Mouse (Mus musculus) embryonic facial prominence, embryonic 14.5 days (tissue): ENCODE measurements around the gene Ffar4. TPM values are rescaled to one million over a fixed set of nuclear protein-coding genes. Genes with fewer than 3 reads are reported as not detected.

Source experiments
- ATAC-seq: fragments of 200-750 bp; cut with Nextera tagmentation; 2 replicates; pipeline ENCODE4 v1.8.0; 2017; ENCODE audit warnings: low read depth, moderate number of reproducible peaks, moderate TSS enrichment
- DNase-seq: peaks from one replicate; pipeline ENCODE4 v3.0.0-alpha.2; 2015; ENCODE audit warnings: low spot score
- H3K27ac ChIP-seq: fragments of 300-500 bp; sonication (generic); replicated peaks from 2 replicates; pipeline ENCODE4 v1.5.1; 2014; ENCODE audit warnings: low read depth, mild to moderate bottlenecking, low read length, moderate library complexity
- H3K27me3 ChIP-seq: fragments of 300-500 bp; sonication (generic); replicated peaks from 2 replicates; pipeline ENCODE4 v1.6.1; 2014; ENCODE audit warnings: low read length; ENCODE audit not compliant: control insufficient read depth, insufficient read depth
- H3K36me3 ChIP-seq: fragments of 300-500 bp; sonication (generic); 2 replicates; pipeline ENCODE4 v1.6.1; 2014; ENCODE audit warnings: low read length, mixed read lengths; ENCODE audit not compliant: control insufficient read depth, insufficient read depth
- H3K4me1 ChIP-seq: fragments of 300-500 bp; sonication (generic); 2 replicates; pipeline ENCODE4 v1.6.1; 2014; ENCODE audit warnings: antibody characterized with exemption, low read length; ENCODE audit not compliant: control insufficient read depth, insufficient read depth
- H3K4me2 ChIP-seq: fragments of 300-500 bp; sonication (generic); 2 replicates; pipeline ENCODE4 v1.6.1; 2014; ENCODE audit warnings: low read depth, mild to moderate bottlenecking, low read length, moderate library complexity, mixed read lengths
- H3K4me3 ChIP-seq: fragments of 300-500 bp; sonication (generic); 2 replicates; pipeline ENCODE4 v1.5.1; 2014; ENCODE audit warnings: low read depth, mild to moderate bottlenecking, low read length
- H3K9ac ChIP-seq: fragments of 300-500 bp; sonication (generic); 2 replicates; pipeline ENCODE4 v1.6.1; 2014; ENCODE audit warnings: low read depth, mild to moderate bottlenecking, low read length, moderate library complexity, mixed read lengths
- H3K9me3 ChIP-seq: fragments of 300-500 bp; sonication (generic); 2 replicates; pipeline ENCODE4 v1.6.1; 2016; ENCODE audit warnings: low read length; ENCODE audit not compliant: control insufficient read depth
- WGBS: fragments of 180-500 bp; shearing (Covaris S2); extraction: QIAGEN DNeasy Blood & Tissue Kit; methylation state at CpG from one replicate; pipeline ENCODE4 v1.1.7; 2014; 5-methylcytosine and 5-hydroxymethylcytosine counted together
- polyA plus RNA-seq: library from polyadenylated mRNA; unstranded; fragments of >200 nt; fragmentation: Nextera tagmentation; extraction: Ambion mirVana; gene quantifications from 2 replicates; pipeline ENCODE4 v1.2.1, GENCODE M21; 2014

The Ffar4 gene
- polyA plus RNA-seq, 1 experiment from 2014 or later = 0.56 TPM

DNA sequence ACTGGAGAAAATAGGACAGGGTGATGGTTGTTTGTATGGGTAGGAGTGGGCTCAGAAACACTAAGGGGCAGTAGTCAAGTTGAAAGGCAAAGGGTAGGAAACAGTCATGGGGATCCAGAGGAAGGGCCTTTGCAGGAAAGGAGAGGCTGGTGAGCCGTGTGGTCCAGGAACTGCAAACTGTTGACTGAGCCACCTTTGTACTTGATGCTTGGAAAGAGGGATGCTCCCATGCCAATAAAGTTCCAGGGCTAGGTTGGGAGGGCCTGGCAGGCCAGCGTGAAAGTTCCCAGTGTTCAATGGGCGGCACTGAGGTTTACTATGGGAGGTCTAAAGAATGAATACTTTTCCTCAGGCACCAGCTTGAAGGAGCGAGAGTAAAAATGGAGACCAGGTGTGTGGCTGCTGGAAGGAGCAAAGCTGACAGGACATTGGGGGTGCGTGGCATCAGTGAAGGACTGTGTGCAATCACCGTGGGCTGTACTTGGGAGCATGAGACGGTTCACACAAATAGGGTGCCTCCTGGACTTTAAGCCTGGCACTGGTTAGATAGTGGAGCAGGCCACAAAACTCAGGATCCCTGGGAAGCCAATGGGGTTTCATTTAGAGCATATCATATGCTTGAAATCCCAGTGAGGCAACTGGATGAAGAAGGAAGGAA is 18.1 kb downstream of the Ffar4 start:
- Histone ChIP-seq H3K9me3 (no peaks in the 10 kb centered on the region), H3K27ac (no peak overlapping the region), H3K4me2 (no peak overlapping the region), H3K4me3 (no peak overlapping the region), H3K36me3 (no peaks in the 10 kb centered on the region), H3K9ac (no peak overlapping the region), H3K4me1 (no peaks in the 10 kb centered on the region), H3K27me3 (no peaks in the 10 kb centered on the region)
- 92% methylated on average over 7 of the region's 7 CpGs for WGBS
- DNase-seq (no peak), ATAC-seq (no peak)

DNA sequence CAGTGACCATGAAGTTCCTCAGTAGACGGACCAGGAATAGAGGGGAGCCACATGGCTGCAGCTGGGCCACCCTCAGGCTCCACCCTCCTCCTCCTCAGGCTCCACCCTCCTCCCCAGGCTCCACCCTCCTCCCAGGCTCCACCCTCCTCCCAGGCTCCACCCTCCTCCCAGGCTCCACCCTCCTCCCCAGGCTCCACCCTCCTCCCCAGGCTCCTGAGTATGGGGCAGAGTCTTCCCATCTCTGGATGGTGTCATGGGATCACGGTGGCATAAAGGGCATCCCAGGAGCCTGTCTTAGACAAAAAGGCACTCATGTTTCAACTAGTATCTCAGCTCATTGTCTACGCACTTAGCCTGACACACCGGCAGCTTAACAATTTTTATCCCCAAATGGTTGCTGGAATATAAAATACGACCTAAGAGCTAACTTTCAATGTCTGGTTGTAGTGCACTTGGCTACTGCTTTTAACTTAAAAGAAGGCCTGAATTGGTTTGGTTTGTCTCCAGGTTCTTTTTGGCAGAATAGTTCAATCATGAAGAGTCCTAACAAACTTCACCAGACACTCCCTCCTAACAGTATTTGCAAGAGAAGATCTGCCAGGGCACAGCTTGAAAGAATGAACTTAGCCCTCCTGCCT is 23.4 kb downstream of the Ffar4 start:
- Histone ChIP-seq H3K4me1 (no peaks in the 10 kb centered on the region), H3K4me2 (no peak overlapping the region), H3K27me3 (peaks cover 25% of the 10 kb centered on the region), H3K36me3 (no peaks in the 10 kb centered on the region), H3K27ac (no peak overlapping the region), H3K9ac (no peak overlapping the region), H3K9me3 (no peaks in the 10 kb centered on the region), H3K4me3 (no peak overlapping the region)
- 83% methylated on average over 5 of the region's 5 CpGs for WGBS
- ATAC-seq (no peak), DNase-seq (no peak)

DNA sequence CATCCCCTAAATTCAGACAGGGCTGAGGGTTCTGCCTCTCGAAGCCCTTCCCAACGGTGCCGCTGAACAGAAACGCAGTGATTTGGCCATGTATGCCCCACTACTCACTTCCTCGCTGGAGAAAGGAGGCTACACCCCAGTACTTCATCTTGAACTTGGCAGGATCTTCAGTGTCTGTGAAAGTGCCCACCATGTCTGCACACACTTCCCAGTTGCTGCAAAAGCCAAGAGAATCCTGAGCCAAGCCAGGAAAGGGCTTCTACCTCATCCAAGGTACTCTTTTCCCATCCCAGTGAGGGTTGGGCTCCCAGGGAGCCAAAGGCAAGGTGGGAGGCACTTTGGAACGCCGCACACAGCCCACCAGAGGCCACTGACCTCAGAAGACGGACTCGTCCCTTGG is 27.1 kb downstream of the Ffar4 start:
- H3K27me3 ChIP-seq = peaks cover 25% of the 10 kb centered on the region
- H3K4me2 ChIP-seq = peak overlapping the region; percentile 91
- H3K27ac ChIP-seq = no peak overlapping the region
- 30% methylated on average over 9 of the region's 9 CpGs for WGBS
- H3K4me1 ChIP-seq = no peaks in the 10 kb centered on the region
- ATAC-seq (no peak; the same call in 1 of the 2 replicates), DNase-seq (no peak)
- no peaks in the 10 kb centered on the region for H3K9me3 ChIP-seq
- no peaks in the 10 kb centered on the region for H3K36me3 ChIP-seq
- no peak overlapping the region for H3K9ac ChIP-seq
- peak overlapping the region; percentile 57 for H3K4me3 ChIP-seq

DNA sequence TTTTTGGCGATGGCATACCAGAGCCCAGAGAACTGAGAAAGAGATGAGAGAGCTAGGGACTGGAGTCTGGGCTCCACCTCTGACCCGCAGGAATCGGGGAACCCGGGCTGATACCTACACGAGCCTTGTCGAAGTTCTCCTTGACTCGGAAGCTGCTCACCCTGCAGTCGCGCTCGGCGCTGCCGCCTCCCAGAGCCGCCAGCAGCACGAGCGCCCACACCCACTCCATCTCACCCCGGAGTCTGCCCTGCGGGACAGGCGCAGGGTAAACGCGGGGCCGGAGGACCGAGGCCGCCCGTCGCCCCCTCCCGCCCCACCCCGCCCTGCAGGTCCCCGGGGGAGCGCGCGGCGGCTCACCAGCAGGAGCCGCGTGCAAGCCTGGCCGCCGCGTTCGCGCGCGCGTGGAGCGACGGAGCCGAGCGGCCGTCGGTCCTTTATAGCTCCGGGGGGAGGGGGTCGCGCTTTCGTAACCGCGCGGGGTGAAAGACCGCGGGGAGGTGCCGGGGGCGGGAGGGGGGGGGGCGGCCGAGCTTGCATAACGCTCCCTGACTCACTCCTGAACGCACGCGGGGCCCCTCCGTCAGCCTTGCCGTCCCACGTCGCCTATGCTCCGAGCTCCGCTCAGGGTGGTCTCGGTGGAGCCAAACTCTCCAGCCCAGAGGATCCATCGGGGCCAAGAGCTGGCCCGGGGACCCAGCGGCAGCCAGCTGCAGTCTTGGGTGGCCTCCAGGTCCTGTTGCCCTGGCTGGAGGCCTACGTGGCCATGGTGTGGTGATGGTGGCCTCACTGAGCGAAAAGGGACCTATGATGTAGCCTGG is 27.7 kb downstream of the Ffar4 start:
- Histone ChIP-seq H3K4me2 (peak overlapping the region; percentile 91), H3K27me3 (peaks cover 25% of the 10 kb centered on the region), H3K9ac (peak overlapping the region; percentile 57), H3K4me1 (no peaks in the 10 kb centered on the region), H3K9me3 (no peaks in the 10 kb centered on the region), H3K36me3 (no peaks in the 10 kb centered on the region), H3K4me3 (peak overlapping the region; percentile 57), H3K27ac (no peak overlapping the region)
- under 1% methylated on average over 33 of the region's 77 CpGs for WGBS
- peak; percentile 38 for DNase-seq
- ATAC-seq = peak; percentile 78

DNA sequence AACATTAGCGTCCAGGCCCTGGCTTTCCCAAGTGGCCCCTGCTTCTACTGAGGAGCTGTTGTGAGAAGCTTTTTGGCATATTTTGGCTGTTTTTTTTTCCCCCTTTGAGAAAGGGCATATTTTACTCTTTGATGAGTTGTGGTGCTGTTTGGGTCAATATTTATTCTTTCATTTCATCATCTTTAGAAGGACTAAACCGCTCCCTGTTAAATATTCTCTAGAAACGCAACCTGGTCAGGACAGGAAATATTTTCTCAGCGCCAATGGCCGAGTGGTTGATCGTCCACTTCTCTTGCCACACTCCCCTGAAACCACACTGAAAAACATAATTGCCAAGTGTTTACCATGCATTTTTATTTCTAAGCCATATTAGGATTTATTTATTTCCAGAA is 28.3 kb downstream of the Ffar4 start, which contains the start of gene Rbp4:
TSS of gene Rbp4 (minus strand) at position 63 of the 392 bp plus-strand sequence.
- H3K27ac ChIP-seq = no peak within 1 kb of the TSS
- peak within 1 kb of the TSS; percentile 57 for H3K9ac ChIP-seq
- H3K36me3 ChIP-seq = no peaks in the 10 kb centered on the region
- H3K9me3 ChIP-seq = no peaks in the 10 kb centered on the region
- H3K4me1 ChIP-seq = no peaks in the 10 kb centered on the region
- peak within 1 kb of the TSS; percentile 57 for H3K4me3 ChIP-seq
- WGBS = 65% methylated on average over 6 of the region's 6 CpGs
- DNase-seq (no peak), ATAC-seq (no peak)
- peaks cover 25% of the 10 kb centered on the region for H3K27me3 ChIP-seq
- H3K4me2 ChIP-seq = peak within 1 kb of the TSS; percentile 91

DNA sequence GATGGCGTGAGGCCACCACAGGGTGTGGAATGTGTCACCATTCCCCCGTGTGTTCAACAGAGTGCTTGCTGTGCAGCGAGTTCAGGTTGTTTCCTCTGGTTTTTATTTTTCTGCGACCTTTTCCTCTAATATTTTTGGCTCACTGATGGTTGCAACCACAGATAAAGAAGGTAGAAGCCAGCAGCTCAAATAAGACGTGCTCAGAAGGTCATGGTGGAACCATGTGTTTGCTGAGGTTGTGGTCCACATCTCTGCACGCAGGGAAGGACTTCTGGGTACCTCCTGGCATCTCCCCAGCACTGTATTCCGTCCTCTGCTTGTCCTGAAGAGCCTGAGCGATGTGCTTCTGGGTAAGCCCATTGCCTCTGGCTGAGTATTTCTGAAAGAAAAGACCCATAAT is 29.8 kb downstream of the Ffar4 start:
- Histone ChIP-seq H3K36me3 (no peaks in the 10 kb centered on the region), H3K27ac (no peak overlapping the region), H3K9me3 (no peaks in the 10 kb centered on the region), H3K4me3 (no peak overlapping the region), H3K4me1 (no peaks in the 10 kb centered on the region), H3K27me3 (peaks cover 25% of the 10 kb centered on the region), H3K4me2 (no peak overlapping the region), H3K9ac (no peak overlapping the region)
- 72% methylated on average over 8 of the region's 8 CpGs for WGBS
- ATAC-seq = no peak
- DNase-seq = no peak

DNA sequence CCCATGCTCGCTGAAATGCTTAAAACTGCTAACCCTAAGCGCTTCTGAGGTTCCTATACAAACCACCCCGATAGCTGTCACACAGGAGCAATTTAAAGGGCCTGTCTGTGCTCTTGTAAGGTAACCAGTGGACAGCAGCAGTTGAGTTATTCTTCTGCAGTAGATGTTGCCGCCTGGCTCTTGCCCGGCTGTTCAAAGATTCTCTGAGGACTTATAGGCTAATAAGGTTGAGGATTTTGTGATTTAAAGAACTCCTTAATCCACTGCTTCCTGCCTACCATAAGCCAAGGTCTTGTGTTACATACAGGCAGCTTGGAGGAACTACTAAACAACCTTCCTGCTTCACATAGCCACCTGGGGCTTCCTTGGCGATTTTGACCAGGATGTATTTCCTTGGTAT is 35.6 kb downstream of the Ffar4 start, which contains the start of gene Pde6c:
TSS of gene Pde6c (plus strand) at position 301 of the 400 bp plus-strand sequence.
- Histone ChIP-seq H3K27me3 (no peaks in the 10 kb centered on the region), H3K27ac (no peak within 1 kb of the TSS), H3K9ac (no peak within 1 kb of the TSS), H3K9me3 (no peaks in the 10 kb centered on the region), H3K4me1 (no peaks in the 10 kb centered on the region), H3K4me3 (no peak within 1 kb of the TSS), H3K4me2 (no peak within 1 kb of the TSS), H3K36me3 (no peaks in the 10 kb centered on the region)
- DNase-seq (no peak), ATAC-seq (no peak)
- WGBS = 66% methylated on average over 6 of the region's 6 CpGs

- Histone ChIP-seq H3K4me3 (no peak overlapping the region), H3K4me2 (no peak overlapping the region), H3K4me1 (no peaks in the 10 kb centered on the region), H3K36me3 (no peaks in the 10 kb centered on the region), H3K27ac (no peak overlapping the region), H3K9me3 (no peaks in the 10 kb centered on the region), H3K27me3 (no peaks in the 10 kb centered on the region), H3K9ac (no peak overlapping the region)
- ATAC-seq (no peak), DNase-seq (no peak)
- WGBS = 64% methylated on average over 11 of the region's 11 CpGs
Observed at GRCm38 (mm10) chr19:38133986-38134385, 37.1 kb downstream of the Ffar4 start.
